Mouse (Mus musculus) heart, embryonic 14.5 days (tissue): ENCODE data around the gene Slc13a4. TPM values are rescaled to one million over a fixed set of nuclear protein-coding genes. Genes with fewer than 3 reads are reported as not detected.
A peak's percentile ranks its signal among the peaks of the same experiment; 100 is the strongest.

Experiments used
- ATAC-seq: fragments of 200-750 bp; cut with Nextera tagmentation; 2 replicates; pipeline ENCODE4 v1.8.0; 2017; ENCODE audit warnings: low read depth, moderate TSS enrichment; ENCODE audit not compliant: insufficient number of reproducible peaks, insufficient read depth, low FRiP score
- H3K27ac ChIP-seq, 2 experiments: fragments of 200-500 bp in 1 of 2; fragments of 300-500 bp in 1 of 2; sonication (generic) in 1 of 2; replicated peaks in 1 of 2; 2 replicates each; pipeline ENCODE4 v1.5.1; 2012 to 2014; ENCODE audit warnings: low read depth in 2 of 2, low read length in 2 of 2, control low read depth in 1 of 2, mild to moderate bottlenecking in 1 of 2, mixed read lengths in 1 of 2; ENCODE audit not compliant: control insufficient read depth in 1 of 2, insufficient read depth in 1 of 2
- H3K27me3 ChIP-seq: fragments of 300-500 bp; sonication (generic); 2 replicates; pipeline ENCODE4 v1.6.1; 2014; ENCODE audit warnings: mild to moderate bottlenecking, low read length, control low read depth; ENCODE audit not compliant: control insufficient read depth, insufficient read depth
- H3K36me3 ChIP-seq: fragments of 300-500 bp; sonication (generic); 2 replicates; pipeline ENCODE4 v1.6.1; 2014; ENCODE audit warnings: mild to moderate bottlenecking, control low read depth, low read length, mixed read lengths; ENCODE audit not compliant: control insufficient read depth, insufficient read depth
- H3K4me1 ChIP-seq, 2 experiments: fragments of 200-500 bp in 1 of 2; fragments of 300-500 bp in 1 of 2; sonication (generic) in 1 of 2; 2 replicates each; pipeline ENCODE4 v1.6.1; 2012 to 2014; ENCODE audit warnings: low read length in 2 of 2, control low read depth in 1 of 2, mixed read lengths in 1 of 2; ENCODE audit not compliant: control insufficient read depth in 2 of 2, insufficient read depth in 2 of 2
- H3K4me2 ChIP-seq: fragments of 300-500 bp; sonication (generic); 2 replicates; pipeline ENCODE4 v1.6.1; 2014; ENCODE audit warnings: mild to moderate bottlenecking, low read length
- H3K4me3 ChIP-seq, 2 experiments: fragments of 200-500 bp in 1 of 2; fragments of 300-500 bp in 1 of 2; sonication (generic) in 1 of 2; 2 replicates each; pipeline ENCODE4 v1.5.1; 2012 to 2014; ENCODE audit warnings: low read length in 2 of 2, mild to moderate bottlenecking in 2 of 2, control low read depth in 1 of 2, low read depth in 1 of 2, moderate library complexity in 1 of 2; ENCODE audit not compliant: control insufficient read depth in 1 of 2, insufficient read depth in 1 of 2
- H3K9ac ChIP-seq: fragments of 300-500 bp; sonication (generic); 2 replicates; pipeline ENCODE4 v1.6.1; 2014; ENCODE audit warnings: mild to moderate bottlenecking, low read length
- H3K9me3 ChIP-seq: fragments of 300-500 bp; sonication (generic); 2 replicates; pipeline ENCODE4 v1.6.1; 2016; ENCODE audit warnings: low read length, control low read depth; ENCODE audit not compliant: control insufficient read depth
- WGBS: fragments of 180-500 bp; shearing (Covaris S2); extraction: QIAGEN DNeasy Blood & Tissue Kit; methylation state at CpG from one replicate; pipeline ENCODE4 v1.1.7; 2014; 5-methylcytosine and 5-hydroxymethylcytosine counted together
- polyA plus RNA-seq: library from polyadenylated mRNA; unstranded; fragments of >200 nt; fragmentation: Nextera tagmentation; extraction: Ambion mirVana; gene quantifications from 2 replicates; pipeline ENCODE4 v1.2.1, GENCODE M21; 2014

Slc13a4 gene
- polyA plus RNA-seq, 1 experiment from 2014 or later: 1.3 TPM

DNA sequence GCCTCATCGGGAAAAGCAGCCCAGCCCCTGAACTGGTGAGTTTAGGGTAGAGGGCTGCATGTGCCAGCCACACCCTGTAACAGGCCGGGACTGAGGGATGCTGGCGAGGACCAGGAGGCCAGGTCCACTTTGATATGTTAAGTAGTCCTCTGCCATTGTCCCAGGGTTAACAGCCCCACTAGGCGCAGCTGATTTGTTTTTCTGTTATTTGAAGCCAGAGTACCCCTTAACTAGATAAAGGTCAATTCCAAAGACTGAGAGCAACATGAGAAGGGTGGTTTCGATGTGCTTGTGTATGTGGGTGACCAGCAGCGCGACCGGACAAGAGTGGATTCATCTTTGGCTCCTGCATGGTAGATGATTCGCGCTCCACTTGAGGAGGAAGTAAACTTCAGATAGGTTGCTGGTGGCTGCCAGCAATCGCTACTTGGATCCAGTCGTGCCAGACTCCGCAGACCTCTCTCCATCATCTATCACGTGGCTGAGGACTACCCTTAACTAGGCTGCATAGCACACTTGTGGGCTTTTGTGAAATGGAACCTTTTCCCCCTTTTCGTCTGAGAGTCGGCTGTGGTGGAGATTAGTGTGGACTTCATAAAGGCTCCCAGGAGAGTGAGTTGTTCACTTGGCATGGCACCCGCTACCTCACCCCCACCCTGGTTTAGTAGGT is 56.0 kb downstream of the Slc13a4 start:
- Histone ChIP-seq H3K4me2 (peak overlapping the region; percentile 85), H3K4me1 (peaks cover 19 to 40% of the 10 kb centered on the region in 2 experiments), H3K27ac (peak overlapping the region in 1 of 2 experiments; percentile 96; a peak in 1 of 4 replicates), H3K4me3 (peak overlapping the region in 1 of 2 experiments; percentile 82; a peak in 1 of 4 replicates), H3K36me3 (peaks cover 7% of the 10 kb centered on the region; the same call in 1 of the 2 replicates), H3K27me3 (no peaks in the 10 kb centered on the region), H3K9me3 (no peaks in the 10 kb centered on the region), H3K9ac (peak overlapping the region; percentile 41; the same call in 1 of the 2 replicates)
- ATAC-seq: 0 out of 2 replicates have a peak, but pooled peaks have one; percentile 7
- WGBS: 60% methylated on average over 17 of the region's 17 CpGs

GRCm38 (mm10) chr6:35245086-35245485 is 62.8 kb downstream of the Slc13a4 start:
- no peaks in the 10 kb centered on the region for H3K27me3 ChIP-seq
- no peak overlapping the region for H3K4me3 ChIP-seq
- no peak for ATAC-seq
- no peak overlapping the region for H3K4me2 ChIP-seq
- peaks cover 0 to 4% of the 10 kb centered on the region in 2 experiments; a peak in 1 of 4 replicates for H3K4me1 ChIP-seq
- peaks cover 74% of the 10 kb centered on the region for H3K36me3 ChIP-seq
- H3K27ac ChIP-seq: no peak overlapping the region
- 0 out of 2 replicates have a peak, but pooled peaks cover 4% of the 10 kb centered on the region for H3K9me3 ChIP-seq
- WGBS: 52% methylated on average over 5 of the region's 5 CpGs
- no peak overlapping the region for H3K9ac ChIP-seq

- Histone ChIP-seq H3K27me3 (no peaks in the 10 kb centered on the region), H3K27ac (no peak overlapping the region; a peak in 1 of 4 replicates), H3K4me1 (peaks cover 0 to 4% of the 10 kb centered on the region in 2 experiments; a peak in 1 of 4 replicates), H3K36me3 (peaks cover 84% of the 10 kb centered on the region), H3K9ac (no peak overlapping the region), H3K9me3 (0 out of 2 replicates have a peak, but pooled peaks cover 4% of the 10 kb centered on the region), H3K4me3 (no peak overlapping the region), H3K4me2 (no peak overlapping the region)
- ATAC-seq: no peak
- WGBS: 71% methylated on average over 9 of the region's 9 CpGs
These were observed 63.9 kb downstream of the Slc13a4 start for GRCm38 (mm10) chr6:35243989-35244388.

GRCm38 (mm10) chr6:35243252-35243651 is 64.7 kb downstream of the Slc13a4 start:
- Histone ChIP-seq H3K27ac (no peak overlapping the region), H3K27me3 (no peaks in the 10 kb centered on the region), H3K4me2 (no peak overlapping the region), H3K4me3 (no peak overlapping the region), H3K36me3 (peaks cover 88% of the 10 kb centered on the region), H3K9ac (no peak overlapping the region), H3K4me1 (peaks cover 0 to 4% of the 10 kb centered on the region in 2 experiments; a peak in 1 of 4 replicates), H3K9me3 (0 out of 2 replicates have a peak, but pooled peaks cover 4% of the 10 kb centered on the region)
- 95% methylated on average over 4 of the region's 4 CpGs for WGBS
- no peak for ATAC-seq

GRCm38 (mm10) chr6:35236108-35236785 is 71.7 kb downstream of the Slc13a4 start:
- Histone ChIP-seq H3K36me3 (peaks cover 95% of the 10 kb centered on the region), H3K9me3 (no peaks in the 10 kb centered on the region), H3K4me2 (no peak overlapping the region), H3K27me3 (no peaks in the 10 kb centered on the region), H3K4me3 (no peak overlapping the region), H3K9ac (no peak overlapping the region), H3K4me1 (no peaks in the 10 kb centered on the region), H3K27ac (no peak overlapping the region)
- WGBS: 87% methylated on average over 9 of the region's 9 CpGs
- no peak for ATAC-seq

- 85% methylated on average over 1 of the region's 1 CpGs for WGBS
- peaks cover 88% of the 10 kb centered on the region for H3K36me3 ChIP-seq
- ATAC-seq: no peak
- no peak overlapping the region for H3K9ac ChIP-seq
- H3K4me2 ChIP-seq: no peak overlapping the region
- H3K4me3 ChIP-seq: no peak overlapping the region
- no peaks in the 10 kb centered on the region for H3K27me3 ChIP-seq
- no peak overlapping the region for H3K27ac ChIP-seq
- no peaks in the 10 kb centered on the region for H3K4me1 ChIP-seq
- H3K9me3 ChIP-seq: no peaks in the 10 kb centered on the region
These were observed 78.5 kb downstream of the Slc13a4 start for GRCm38 (mm10) chr6:35229415-35229814.

GRCm38 (mm10) chr6:35225696-35226095 is 82.2 kb downstream of the Slc13a4 start:
- no peak overlapping the region for H3K4me2 ChIP-seq
- H3K36me3 ChIP-seq: peaks cover 81% of the 10 kb centered on the region
- WGBS: 96% methylated on average over 4 of the region's 4 CpGs

More at GRCm38 (mm10) chr6:35225696-35226095, 82.2 kb downstream of the Slc13a4 start:
- Histone ChIP-seq H3K4me1 (no peaks in the 10 kb centered on the region), H3K9ac (no peak overlapping the region), H3K4me3 (no peak overlapping the region), H3K27me3 (no peaks in the 10 kb centered on the region), H3K9me3 (no peaks in the 10 kb centered on the region), H3K27ac (no peak overlapping the region)
- no peak for ATAC-seq
